Mouse (Mus musculus) liver, embryonic 11.5 days (tissue): ENCODE data around the gene Ift172. TPM values are rescaled to one million over a fixed set of nuclear protein-coding genes. Genes with fewer than 3 reads are reported as not detected.
A peak's percentile ranks its signal among the peaks of the same experiment; 100 is the strongest.

ENCODE experiments used
- ATAC-seq: fragments of 200-750 bp; cut with Nextera tagmentation; replicated peaks from 2 replicates; pipeline ENCODE4 v1.8.0; 2017; ENCODE audit warnings: moderate number of reproducible peaks, mild to moderate bottlenecking, moderate TSS enrichment, moderate library complexity; ENCODE audit not compliant: low FRiP score
- DNase-seq: peaks from one replicate; pipeline ENCODE4 v3.0.0-alpha.2; 2017; ENCODE audit warnings: low spot score
- H3K27ac ChIP-seq: fragments of 300-500 bp; sonication (generic); 2 replicates; pipeline ENCODE4 v1.5.1; 2014; ENCODE audit warnings: mild to moderate bottlenecking, low read depth, low read length, control low read depth
- H3K27me3 ChIP-seq: fragments of 300-500 bp; sonication (generic); replicated peaks from 2 replicates; pipeline ENCODE4 v1.6.1; 2014; ENCODE audit warnings: low read length, mixed read lengths; ENCODE audit not compliant: control insufficient read depth, insufficient read depth
- H3K36me3 ChIP-seq: fragments of 300-500 bp; sonication (generic); 2 replicates; pipeline ENCODE4 v1.6.1; 2014; ENCODE audit warnings: mild to moderate bottlenecking, low read length, moderate library complexity, mixed read lengths; ENCODE audit not compliant: control insufficient read depth, insufficient read depth
- H3K4me1 ChIP-seq: fragments of 300-500 bp; sonication (generic); replicated peaks from 2 replicates; pipeline ENCODE4 v1.6.1; 2014; ENCODE audit warnings: low read length, mixed read lengths; ENCODE audit not compliant: control insufficient read depth, insufficient read depth
- H3K4me2 ChIP-seq: fragments of 300-500 bp; sonication (generic); 2 replicates; pipeline ENCODE4 v1.6.1; 2014; ENCODE audit warnings: mild to moderate bottlenecking, control low read depth, moderate library complexity
- H3K4me3 ChIP-seq: fragments of 300-500 bp; sonication (generic); 2 replicates; pipeline ENCODE4 v1.5.1; 2014; ENCODE audit warnings: low read depth, low read length, control low read depth
- H3K9ac ChIP-seq: fragments of 300-500 bp; sonication (generic); 2 replicates; pipeline ENCODE4 v1.6.1; 2014; ENCODE audit warnings: low read depth, low read length, control low read depth
- H3K9me3 ChIP-seq: fragments of 300-500 bp; sonication (generic); 2 replicates; pipeline ENCODE4 v1.6.1; 2016; ENCODE audit warnings: low read length, inconsistent platforms, mixed read lengths; ENCODE audit not compliant: control insufficient read depth
- WGBS: fragments of 180-500 bp; shearing (Covaris S2); extraction: QIAGEN DNeasy Blood & Tissue Kit; methylation state at CpG from one replicate; pipeline ENCODE4 v1.1.7; 2014; 5-methylcytosine and 5-hydroxymethylcytosine counted together
- polyA plus RNA-seq: library from polyadenylated mRNA; unstranded; fragments of >200 nt; fragmentation: Nextera tagmentation; extraction: Ambion mirVana; gene quantifications from 2 replicates; pipeline ENCODE4 v1.2.1, GENCODE M21; 2014

Ift172 gene
- polyA plus RNA-seq, 1 experiment from 2014 or later = 17.4 TPM

GRCm38 (mm10) chr5:31226641-31227040 lies 64.3 kb downstream of the Ift172 start:
- H3K9me3 ChIP-seq = no peaks in the 10 kb centered on the region
- H3K4me3 ChIP-seq = no peak overlapping the region
- no peaks in the 10 kb centered on the region for H3K27me3 ChIP-seq
- DNase-seq = no peak
- WGBS = 50% methylated on average over 1 of the region's 1 CpGs
- H3K9ac ChIP-seq = no peak overlapping the region
- no peaks in the 10 kb centered on the region for H3K4me1 ChIP-seq
- no peaks in the 10 kb centered on the region for H3K36me3 ChIP-seq
- H3K27ac ChIP-seq = no peak overlapping the region
- ATAC-seq = no peak
- no peak overlapping the region for H3K4me2 ChIP-seq

GRCm38 (mm10) chr5:31222696-31223095 lies 68.2 kb downstream of the Ift172 start:
- Histone ChIP-seq H3K36me3 (no peaks in the 10 kb centered on the region), H3K9me3 (no peaks in the 10 kb centered on the region), H3K4me3 (no peak overlapping the region), H3K9ac (no peak overlapping the region), H3K27me3 (no peaks in the 10 kb centered on the region), H3K4me2 (no peak overlapping the region), H3K4me1 (peaks cover 5% of the 10 kb centered on the region), H3K27ac (no peak overlapping the region)
- 92% methylated on average over 9 of the region's 9 CpGs for WGBS
- no peak for ATAC-seq
- no peak for DNase-seq

GRCm38 (mm10) chr5:31221304-31221945 lies 69.5 kb downstream of the Ift172 start:
- H3K36me3 ChIP-seq = no peaks in the 10 kb centered on the region
- no peaks in the 10 kb centered on the region for H3K27me3 ChIP-seq
- H3K4me1 ChIP-seq = peaks cover 9% of the 10 kb centered on the region
- 19% methylated on average over 11 of the region's 11 CpGs for WGBS
- peak overlapping the region; percentile 91 for H3K4me2 ChIP-seq
- DNase-seq = no peak
- peak; percentile 6; the same call in 1 of the 2 replicates for ATAC-seq
- H3K4me3 ChIP-seq = peak overlapping the region; percentile 93
- H3K9me3 ChIP-seq = no peaks in the 10 kb centered on the region
- H3K27ac ChIP-seq = peak overlapping the region; percentile 92
- H3K9ac ChIP-seq = peak overlapping the region; percentile 96

- Histone ChIP-seq H3K4me1 (peaks cover 9% of the 10 kb centered on the region), H3K9me3 (no peaks in the 10 kb centered on the region), H3K36me3 (no peaks in the 10 kb centered on the region), H3K9ac (peak within 1 kb of the TSS; percentile 96), H3K4me2 (peak within 1 kb of the TSS; percentile 91), H3K4me3 (peak within 1 kb of the TSS; percentile 93), H3K27me3 (no peaks in the 10 kb centered on the region), H3K27ac (peak within 1 kb of the TSS; percentile 92)
- peak; percentile 94 for ATAC-seq
- WGBS = under 1% methylated on average over 68 of the region's 70 CpGs
- DNase-seq = peak; percentile 99
Measured at GRCm38 (mm10) chr5:31220448-31221303, 70.2 kb downstream of the Ift172 start, which contains the start of gene Ppm1g. TSS of gene Ppm1g (minus strand) at chr5:31220687.

GRCm38 (mm10) chr5:31219911-31220447 lies 70.9 kb downstream of the Ift172 start:
- no peak for DNase-seq
- Histone ChIP-seq H3K4me3 (peak overlapping the region; percentile 93), H3K27ac (peak overlapping the region; percentile 92), H3K27me3 (no peaks in the 10 kb centered on the region), H3K4me2 (peak overlapping the region; percentile 91), H3K36me3 (no peaks in the 10 kb centered on the region), H3K9me3 (no peaks in the 10 kb centered on the region), H3K9ac (peak overlapping the region; percentile 96), H3K4me1 (peaks cover 9% of the 10 kb centered on the region)
- peak; percentile 52 for ATAC-seq
- under 1% methylated on average over 39 of the region's 40 CpGs for WGBS

- Histone ChIP-seq H3K4me1 (peaks cover 9% of the 10 kb centered on the region), H3K9ac (peak overlapping the region; percentile 96), H3K9me3 (no peaks in the 10 kb centered on the region), H3K4me3 (peak overlapping the region; percentile 93), H3K27ac (peak overlapping the region; percentile 92), H3K4me2 (peak overlapping the region; percentile 91), H3K36me3 (no peaks in the 10 kb centered on the region), H3K27me3 (no peaks in the 10 kb centered on the region)
- 1% methylated on average over 11 of the region's 11 CpGs for WGBS
- DNase-seq = no peak
- ATAC-seq = no peak
Measured at GRCm38 (mm10) chr5:31219474-31219873, 71.4 kb downstream of the Ift172 start.

- WGBS = 5% methylated on average over 2 of the region's 2 CpGs
- peak overlapping the region; percentile 91 for H3K4me2 ChIP-seq
- ATAC-seq (no peak), DNase-seq (no peak)
- peak overlapping the region; percentile 55 for H3K9ac ChIP-seq
- no peaks in the 10 kb centered on the region for H3K36me3 ChIP-seq
- no peaks in the 10 kb centered on the region for H3K9me3 ChIP-seq
- H3K27me3 ChIP-seq = no peaks in the 10 kb centered on the region
- H3K4me3 ChIP-seq = peak overlapping the region; percentile 93
- H3K4me1 ChIP-seq = peaks cover 9% of the 10 kb centered on the region
- peak overlapping the region; percentile 92 for H3K27ac ChIP-seq
Measured at GRCm38 (mm10) chr5:31219070-31219469, 71.8 kb downstream of the Ift172 start.

- peaks cover 9% of the 10 kb centered on the region for H3K4me1 ChIP-seq
- H3K9me3 ChIP-seq = no peaks in the 10 kb centered on the region
- peak overlapping the region; percentile 91 for H3K4me2 ChIP-seq
- ATAC-seq (peak; percentile 54), DNase-seq (no peak)
- H3K27me3 ChIP-seq = no peaks in the 10 kb centered on the region
- H3K36me3 ChIP-seq = no peaks in the 10 kb centered on the region
- H3K4me3 ChIP-seq = peak overlapping the region; percentile 93
- H3K9ac ChIP-seq = no peak overlapping the region
- H3K27ac ChIP-seq = peak overlapping the region; percentile 92
- 30% methylated on average over 7 of the region's 7 CpGs for WGBS
Measured at GRCm38 (mm10) chr5:31218294-31218693, 72.6 kb downstream of the Ift172 start.
